Mouse (Mus musculus) liver, embryonic 16.5 days (tissue): ENCODE data around the gene Opcml. TPM values are rescaled to one million over a fixed set of nuclear protein-coding genes. Genes with fewer than 3 reads are reported as not detected.

Experiments
- ATAC-seq: fragments of 200-750 bp; cut with Nextera tagmentation; 2 replicates; pipeline ENCODE4 v1.8.0; 2017; ENCODE audit warnings: low read depth, mild to moderate bottlenecking, moderate number of reproducible peaks, moderate library complexity
- H3K27ac ChIP-seq: fragments of 300-500 bp; sonication (generic); 2 replicates; pipeline ENCODE4 v1.5.1; 2014; ENCODE audit warnings: mild to moderate bottlenecking, low read length
- H3K27me3 ChIP-seq: fragments of 300-500 bp; sonication (generic); 2 replicates; pipeline ENCODE4 v1.6.1; 2014; ENCODE audit warnings: low read depth, low read length, mixed read lengths; ENCODE audit not compliant: control insufficient read depth, insufficient read depth
- H3K36me3 ChIP-seq: fragments of 300-500 bp; sonication (generic); 2 replicates; pipeline ENCODE4 v1.6.1; 2014; ENCODE audit warnings: mild to moderate bottlenecking; ENCODE audit not compliant: control insufficient read depth, insufficient read depth
- H3K4me1 ChIP-seq: fragments of 300-500 bp; sonication (generic); 2 replicates; pipeline ENCODE4 v1.6.1; 2014; ENCODE audit warnings: low read depth, low read length, mixed read lengths; ENCODE audit not compliant: control insufficient read depth
- H3K4me2 ChIP-seq: fragments of 300-500 bp; sonication (generic); 2 replicates; pipeline ENCODE4 v1.6.1; 2014; ENCODE audit warnings: low read depth, low read length, mixed read lengths
- H3K4me3 ChIP-seq: fragments of 300-500 bp; sonication (generic); 2 replicates; pipeline ENCODE4 v1.5.1; 2014; ENCODE audit warnings: low read depth, mild to moderate bottlenecking, low read length
- H3K9ac ChIP-seq: fragments of 300-500 bp; sonication (generic); 2 replicates; pipeline ENCODE4 v1.6.1; 2014; ENCODE audit warnings: low read depth, low read length
- H3K9me3 ChIP-seq: fragments of 300-500 bp; sonication (generic); replicated peaks from 2 replicates; pipeline ENCODE4 v1.6.1; 2016; ENCODE audit warnings: low read length; ENCODE audit not compliant: control insufficient read depth
- WGBS: fragments of 180-500 bp; shearing (Covaris S2); extraction: QIAGEN DNeasy Blood & Tissue Kit; methylation state at CpG from one replicate; pipeline ENCODE4 v1.1.7; 2014; ENCODE audit not compliant: insufficient replicate concordance; 5-methylcytosine and 5-hydroxymethylcytosine counted together
- polyA plus RNA-seq: library from polyadenylated mRNA; unstranded; fragments of >200 nt; fragmentation: Nextera tagmentation; extraction: Ambion mirVana; gene quantifications from 2 replicates; pipeline ENCODE4 v1.2.1, GENCODE M21; 2015

Gene Opcml
- polyA plus RNA-seq, 1 experiment from 2014 or later: 0.26 TPM

- Histone ChIP-seq H3K27me3 (no peaks in the 10 kb centered on the region), H3K4me1 (no peaks in the 10 kb centered on the region), H3K9me3 (no peaks in the 10 kb centered on the region), H3K4me3 (no peak overlapping the region), H3K36me3 (no peaks in the 10 kb centered on the region), H3K27ac (no peak overlapping the region), H3K4me2 (no peak overlapping the region), H3K9ac (no peak overlapping the region)
- 33% methylated on average over 4 of the region's 4 CpGs for WGBS
- no peak for ATAC-seq
Observed at GRCm38 (mm10) chr9:27923945-27924825, 133.6 kb downstream of the Opcml start.

- Histone ChIP-seq H3K27me3 (no peaks in the 10 kb centered on the region), H3K36me3 (no peaks in the 10 kb centered on the region), H3K4me2 (no peak overlapping the region), H3K9ac (no peak overlapping the region), H3K9me3 (no peaks in the 10 kb centered on the region), H3K4me1 (no peaks in the 10 kb centered on the region), H3K4me3 (no peak overlapping the region), H3K27ac (no peak overlapping the region)
- no peak for ATAC-seq
- WGBS: 43% methylated on average over 2 of the region's 2 CpGs
Observed at GRCm38 (mm10) chr9:27925650-27926049, 135.1 kb downstream of the Opcml start.

- no peaks in the 10 kb centered on the region for H3K36me3 ChIP-seq
- ATAC-seq: no peak
- no peak overlapping the region for H3K4me2 ChIP-seq
- no peaks in the 10 kb centered on the region for H3K9me3 ChIP-seq
- no peak overlapping the region for H3K27ac ChIP-seq
- H3K27me3 ChIP-seq: no peaks in the 10 kb centered on the region
- no peak overlapping the region for H3K4me3 ChIP-seq
- no peaks in the 10 kb centered on the region for H3K4me1 ChIP-seq
- H3K9ac ChIP-seq: no peak overlapping the region
Observed at GRCm38 (mm10) chr9:27937253-27937652, 146.7 kb downstream of the Opcml start.

GRCm38 (mm10) chr9:27937660-27938059 lies 147.1 kb downstream of the Opcml start:
- Histone ChIP-seq H3K9me3 (no peaks in the 10 kb centered on the region), H3K4me3 (no peak overlapping the region), H3K27ac (no peak overlapping the region), H3K36me3 (no peaks in the 10 kb centered on the region), H3K4me1 (no peaks in the 10 kb centered on the region), H3K27me3 (no peaks in the 10 kb centered on the region), H3K9ac (no peak overlapping the region), H3K4me2 (no peak overlapping the region)
- 53% methylated on average over 5 of the region's 5 CpGs for WGBS
- no peak for ATAC-seq

- H3K4me3 ChIP-seq: no peak overlapping the region
- 57% methylated on average over 11 of the region's 11 CpGs for WGBS
- no peak for ATAC-seq
- H3K4me2 ChIP-seq: no peak overlapping the region
- no peaks in the 10 kb centered on the region for H3K9me3 ChIP-seq
- H3K36me3 ChIP-seq: no peaks in the 10 kb centered on the region
- H3K27me3 ChIP-seq: no peaks in the 10 kb centered on the region
- H3K4me1 ChIP-seq: no peaks in the 10 kb centered on the region
- no peak overlapping the region for H3K9ac ChIP-seq
- no peak overlapping the region for H3K27ac ChIP-seq
Observed at GRCm38 (mm10) chr9:27945323-27946010, 154.9 kb downstream of the Opcml start.

- 51% methylated on average over 5 of the region's 5 CpGs for WGBS
- no peak overlapping the region for H3K9ac ChIP-seq
- ATAC-seq: no peak
Observed at GRCm38 (mm10) chr9:27951110-27951509, 160.5 kb downstream of the Opcml start.

GRCm38 (mm10) chr9:27961682-27962081 lies 171.1 kb downstream of the Opcml start:
- no peak for ATAC-seq
- WGBS: 46% methylated on average over 3 of the region's 3 CpGs
- Histone ChIP-seq H3K27me3 (no peaks in the 10 kb centered on the region), H3K36me3 (no peaks in the 10 kb centered on the region), H3K4me3 (no peak overlapping the region), H3K27ac (no peak overlapping the region), H3K9ac (no peak overlapping the region), H3K4me1 (no peaks in the 10 kb centered on the region), H3K4me2 (no peak overlapping the region), H3K9me3 (no peaks in the 10 kb centered on the region)

More at GRCm38 (mm10) chr9:27951110-27951509, 160.5 kb downstream of the Opcml start:
- H3K4me3 ChIP-seq: no peak overlapping the region
- no peak overlapping the region for H3K27ac ChIP-seq
- H3K4me1 ChIP-seq: no peaks in the 10 kb centered on the region
- H3K9me3 ChIP-seq: no peaks in the 10 kb centered on the region
- H3K4me2 ChIP-seq: no peak overlapping the region
- no peaks in the 10 kb centered on the region for H3K27me3 ChIP-seq
- H3K36me3 ChIP-seq: no peaks in the 10 kb centered on the region

- WGBS: 19% methylated on average over 2 of the region's 2 CpGs
- no peaks in the 10 kb centered on the region for H3K36me3 ChIP-seq
- H3K9ac ChIP-seq: no peak overlapping the region
- no peak overlapping the region for H3K4me2 ChIP-seq
- ATAC-seq: no peak
- H3K27me3 ChIP-seq: no peaks in the 10 kb centered on the region
- H3K27ac ChIP-seq: no peak overlapping the region
- H3K4me3 ChIP-seq: no peak overlapping the region
- H3K9me3 ChIP-seq: no peaks in the 10 kb centered on the region
- H3K4me1 ChIP-seq: no peaks in the 10 kb centered on the region
Observed at GRCm38 (mm10) chr9:27963385-27963784, 172.8 kb downstream of the Opcml start.

GRCm38 (mm10) chr9:27964902-27965550 lies 174.5 kb downstream of the Opcml start:
- Histone ChIP-seq H3K4me1 (no peaks in the 10 kb centered on the region), H3K9ac (no peak overlapping the region), H3K4me3 (no peak overlapping the region), H3K27ac (no peak overlapping the region), H3K36me3 (no peaks in the 10 kb centered on the region), H3K9me3 (no peaks in the 10 kb centered on the region), H3K4me2 (no peak overlapping the region), H3K27me3 (no peaks in the 10 kb centered on the region)
- 60% methylated on average over 10 of the region's 10 CpGs for WGBS
- ATAC-seq: no peak
